Mouse (Mus musculus): Measurements from ENCODE around the gene Ctsa. TPM values are rescaled to one million over a fixed set of nuclear protein-coding genes. Genes with fewer than 3 reads are reported as not detected.
"Not testable (repeated sequence)": the region's sequence is repeated elsewhere in the genome, so short reads cannot be mapped to it uniquely, and the experiment has no call there.

Gene Ctsa
- polyA plus RNA-seq, 1 experiment from 2014 or later: 98.9 TPM

DNA sequence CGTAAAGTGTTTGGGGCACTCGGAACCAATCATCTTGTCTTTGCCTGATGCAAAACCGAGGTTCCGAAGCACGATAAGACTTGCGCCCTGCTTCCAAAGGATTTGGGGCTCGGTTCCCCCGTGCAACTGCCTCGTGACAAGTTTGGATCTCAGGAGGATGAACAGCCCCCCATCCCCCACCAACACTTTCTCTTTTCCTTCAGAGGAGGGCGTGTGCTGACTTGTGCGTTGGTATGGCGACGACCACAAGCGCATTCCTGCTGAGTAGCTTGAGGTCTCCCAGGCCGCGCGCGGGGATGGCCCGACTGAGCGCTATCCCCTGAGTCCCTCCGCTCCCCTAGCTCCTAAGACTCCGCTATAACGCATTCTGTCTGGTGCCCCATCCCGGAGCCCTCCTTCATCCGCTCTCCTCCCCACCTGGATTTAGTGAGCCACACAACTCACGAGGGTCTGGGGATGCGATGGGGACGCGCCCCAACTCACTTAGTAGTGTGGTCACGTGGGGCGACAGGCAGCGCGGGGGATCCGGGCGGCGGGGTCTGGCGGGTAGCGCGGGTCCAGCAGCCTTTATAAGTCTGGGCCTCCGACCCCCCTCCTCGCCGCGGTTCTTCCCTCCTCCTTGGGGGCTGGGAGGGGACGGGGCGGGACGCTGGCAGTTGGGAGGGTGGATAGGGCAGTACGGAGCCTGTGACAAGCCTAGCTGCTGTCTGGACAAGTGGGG lies 24.6 kb downstream of the Ctsa start, which contains the start of gene Pltp:
Gene Pltp, minus strand, starts transcription at position 611 of the 721 bp plus-strand sequence.
- peak within 1 kb of the TSS; percentile 67 for H3K4me2 ChIP-seq (ENCODE audit: low read length)
- H3K36me3 ChIP-seq (ENCODE audit: control insufficient read depth, insufficient read depth): no peaks in the 10 kb centered on the region
- H3K4me3 ChIP-seq (replicated peaks; ENCODE audit: low read length): peak within 1 kb of the TSS; percentile 45
- H3K27me3 ChIP-seq (replicated peaks; ENCODE audit: control insufficient read depth, insufficient read depth, low read length): peaks cover 24% of the 10 kb centered on the region
- no peaks in the 10 kb centered on the region for H3K9me3 ChIP-seq (ENCODE audit: control insufficient read depth, low read length)
- H3K4me1 ChIP-seq (replicated peaks; ENCODE audit: control insufficient read depth, insufficient read depth, low read length): peaks cover 19% of the 10 kb centered on the region
- WGBS: under 1% methylated on average over 44 of the region's 47 CpGs
- no peak within 1 kb of the TSS for H3K27ac ChIP-seq (ENCODE audit: low read length)
- ATAC-seq: peak; percentile 62
- peak within 1 kb of the TSS; percentile 44 for H3K9ac ChIP-seq (replicated peaks; ENCODE audit: low read depth, low read length)

DNA sequence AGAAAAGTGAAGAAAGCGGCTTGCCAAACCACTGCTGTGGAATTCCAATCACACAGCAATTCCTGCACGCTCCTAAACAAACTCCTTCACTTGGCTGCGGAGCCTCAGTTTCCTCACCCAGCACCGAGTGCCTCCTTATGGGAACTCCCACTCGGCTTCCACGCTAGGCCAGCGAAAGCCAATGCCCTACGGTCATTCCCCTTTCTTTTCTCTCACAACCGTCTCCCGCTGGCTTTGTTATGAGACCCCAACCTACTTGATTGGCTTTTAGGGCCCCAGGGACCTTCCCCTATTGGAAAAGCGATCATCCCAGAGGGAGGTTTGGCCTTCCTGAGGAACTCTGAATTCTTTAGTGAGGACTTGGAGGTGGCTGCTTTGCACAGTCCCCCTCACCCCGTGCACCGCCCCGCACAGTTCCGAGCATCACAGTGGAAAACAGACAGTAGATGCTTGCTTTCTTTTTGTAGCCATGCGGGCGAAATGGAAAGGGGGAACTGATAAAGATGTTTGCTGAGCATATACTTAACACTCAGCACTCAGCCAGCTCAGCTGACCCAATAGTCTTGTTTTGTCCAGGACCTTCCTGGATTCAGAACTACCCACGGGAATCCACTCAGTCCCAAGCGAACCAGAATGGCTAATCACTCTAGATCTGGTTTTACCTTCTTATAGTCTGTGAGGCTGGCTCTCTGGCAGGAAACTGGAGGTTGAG lies 25.3 kb downstream of the Ctsa start:
- ATAC-seq: no peak
- no peak overlapping the region for H3K9ac ChIP-seq (replicated peaks; ENCODE audit: low read depth, low read length)
- peak overlapping the region; percentile 67 for H3K4me2 ChIP-seq (ENCODE audit: low read length)
- H3K4me1 ChIP-seq (replicated peaks; ENCODE audit: control insufficient read depth, insufficient read depth, low read length): peaks cover 21% of the 10 kb centered on the region
- H3K27ac ChIP-seq (ENCODE audit: low read length): no peak overlapping the region
- H3K36me3 ChIP-seq (ENCODE audit: control insufficient read depth, insufficient read depth): no peaks in the 10 kb centered on the region
- H3K4me3 ChIP-seq (replicated peaks; ENCODE audit: low read length): peak overlapping the region; percentile 45
- H3K27me3 ChIP-seq (replicated peaks; ENCODE audit: control insufficient read depth, insufficient read depth, low read length): peaks cover 24% of the 10 kb centered on the region
- no peaks in the 10 kb centered on the region for H3K9me3 ChIP-seq (ENCODE audit: control insufficient read depth, low read length)
- WGBS: 3% methylated on average over 19 of the region's 19 CpGs

DNA sequence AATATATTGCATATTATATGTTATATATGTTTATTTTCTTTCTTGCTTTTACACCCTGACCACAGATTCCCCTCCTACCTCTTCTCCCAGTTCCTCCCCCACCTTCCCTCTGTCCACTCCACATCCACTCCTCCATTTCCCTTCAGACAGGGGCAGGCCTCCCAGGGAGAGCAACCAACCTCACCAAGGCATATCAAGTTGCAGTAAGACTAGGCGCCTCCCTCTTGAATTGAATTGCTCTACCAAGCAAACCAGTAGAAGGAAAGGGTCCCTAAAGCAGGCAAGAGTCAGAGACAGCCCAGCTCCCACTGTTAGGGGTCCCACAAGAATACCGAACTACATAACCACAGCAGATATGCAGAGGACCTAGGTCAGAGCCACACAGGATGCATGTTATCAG lies 26.5 kb downstream of the Ctsa start:
- Histone ChIP-seq H3K9me3 (ENCODE audit: control insufficient read depth, low read length) (no peaks in the 10 kb centered on the region), H3K4me2 (ENCODE audit: low read length) (no peak overlapping the region), H3K27me3 (replicated peaks; ENCODE audit: control insufficient read depth, insufficient read depth, low read length) (peaks cover 22% of the 10 kb centered on the region), H3K27ac (ENCODE audit: low read length) (no peak overlapping the region), H3K9ac (replicated peaks; ENCODE audit: low read depth, low read length) (no peak overlapping the region), H3K4me3 (replicated peaks; ENCODE audit: low read length) (no peak overlapping the region), H3K4me1 (replicated peaks; ENCODE audit: control insufficient read depth, insufficient read depth, low read length) (peaks cover 21% of the 10 kb centered on the region), H3K36me3 (ENCODE audit: control insufficient read depth, insufficient read depth) (no peaks in the 10 kb centered on the region)
- 52% methylated on average over 2 of the region's 2 CpGs for WGBS
- ATAC-seq: no peak

DNA sequence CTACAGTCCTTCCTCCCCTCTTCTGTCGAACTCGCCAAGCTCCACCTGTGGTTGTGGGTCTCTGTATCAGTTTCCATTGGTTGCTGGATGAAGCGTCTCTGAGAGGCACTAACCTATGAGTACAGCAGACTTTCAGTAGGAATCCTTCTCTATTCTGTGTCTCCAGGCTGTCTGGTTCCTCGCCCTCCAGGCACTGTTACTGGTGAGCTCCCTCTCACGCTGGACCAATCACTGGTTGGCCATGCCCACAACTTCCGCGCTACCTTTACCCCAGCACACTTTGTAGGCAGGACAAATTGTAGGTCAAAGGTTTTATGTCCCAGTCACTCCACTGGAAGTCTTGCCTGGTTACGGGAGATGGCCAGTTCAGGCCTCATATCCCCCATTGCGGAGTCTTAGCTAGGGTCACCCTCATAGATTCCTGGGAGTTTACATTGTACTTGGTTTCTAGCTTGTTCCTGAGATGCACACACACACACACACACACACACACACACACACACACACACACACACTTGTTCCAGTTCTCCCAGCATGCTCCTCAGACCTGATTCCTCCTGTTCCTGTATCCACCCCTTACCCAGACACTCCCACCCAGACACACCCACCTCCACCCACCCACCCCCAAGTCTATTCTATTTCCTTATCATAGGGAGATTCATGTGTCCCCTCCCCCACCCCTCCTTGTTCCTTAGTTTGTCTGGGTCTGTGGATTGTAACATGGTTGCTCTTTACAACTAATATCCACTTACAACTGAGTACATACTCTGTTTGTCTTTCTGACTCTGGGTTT lies 27.2 kb downstream of the Ctsa start:
- H3K36me3 ChIP-seq (ENCODE audit: control insufficient read depth, insufficient read depth): no peaks in the 10 kb centered on the region
- ATAC-seq: no peak
- 64% methylated on average over 9 of the region's 9 CpGs for WGBS

DNA sequence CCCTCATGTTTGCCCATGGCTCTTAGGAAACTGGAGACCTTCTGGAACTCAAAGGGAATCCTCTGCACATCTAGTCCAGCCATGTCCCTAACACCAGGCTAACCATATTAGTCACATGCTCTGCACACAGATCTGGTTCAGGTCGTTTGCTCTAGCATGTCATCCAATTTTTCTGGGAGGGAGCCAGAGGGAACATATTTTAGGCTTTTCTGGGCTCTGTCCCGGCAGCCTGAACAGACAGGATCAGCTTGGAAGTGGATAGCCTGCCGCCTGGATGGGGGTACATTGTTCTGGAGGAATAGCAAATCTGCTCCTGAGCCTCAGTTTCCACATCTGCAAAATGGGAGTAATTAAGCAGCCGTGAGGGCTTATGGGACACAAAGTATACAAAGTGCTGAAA lies 28.4 kb downstream of the Ctsa start:
- Histone ChIP-seq H3K9ac (replicated peaks; ENCODE audit: low read depth, low read length) (no peak overlapping the region), H3K36me3 (ENCODE audit: control insufficient read depth, insufficient read depth) (no peaks in the 10 kb centered on the region), H3K4me2 (ENCODE audit: low read length) (no peak overlapping the region), H3K4me3 (replicated peaks; ENCODE audit: low read length) (no peak overlapping the region), H3K9me3 (ENCODE audit: control insufficient read depth, low read length) (no peaks in the 10 kb centered on the region), H3K4me1 (replicated peaks; ENCODE audit: control insufficient read depth, insufficient read depth, low read length) (peaks cover 21% of the 10 kb centered on the region), H3K27ac (ENCODE audit: low read length) (no peak overlapping the region), H3K27me3 (replicated peaks; ENCODE audit: control insufficient read depth, insufficient read depth, low read length) (peaks cover 16% of the 10 kb centered on the region)
- ATAC-seq: no peak
- WGBS: 66% methylated on average over 4 of the region's 4 CpGs

More for the DNA sequence above, 27.2 kb downstream of the Ctsa start:
- Histone ChIP-seq H3K27ac (ENCODE audit: low read length) (no peak overlapping the region), H3K9ac (replicated peaks; ENCODE audit: low read depth, low read length) (no peak overlapping the region), H3K4me3 (replicated peaks; ENCODE audit: low read length) (no peak overlapping the region), H3K9me3 (ENCODE audit: control insufficient read depth, low read length) (no peaks in the 10 kb centered on the region), H3K4me1 (replicated peaks; ENCODE audit: control insufficient read depth, insufficient read depth, low read length) (peaks cover 21% of the 10 kb centered on the region), H3K4me2 (ENCODE audit: low read length) (no peak overlapping the region), H3K27me3 (replicated peaks; ENCODE audit: control insufficient read depth, insufficient read depth, low read length) (peaks cover 18% of the 10 kb centered on the region)

DNA sequence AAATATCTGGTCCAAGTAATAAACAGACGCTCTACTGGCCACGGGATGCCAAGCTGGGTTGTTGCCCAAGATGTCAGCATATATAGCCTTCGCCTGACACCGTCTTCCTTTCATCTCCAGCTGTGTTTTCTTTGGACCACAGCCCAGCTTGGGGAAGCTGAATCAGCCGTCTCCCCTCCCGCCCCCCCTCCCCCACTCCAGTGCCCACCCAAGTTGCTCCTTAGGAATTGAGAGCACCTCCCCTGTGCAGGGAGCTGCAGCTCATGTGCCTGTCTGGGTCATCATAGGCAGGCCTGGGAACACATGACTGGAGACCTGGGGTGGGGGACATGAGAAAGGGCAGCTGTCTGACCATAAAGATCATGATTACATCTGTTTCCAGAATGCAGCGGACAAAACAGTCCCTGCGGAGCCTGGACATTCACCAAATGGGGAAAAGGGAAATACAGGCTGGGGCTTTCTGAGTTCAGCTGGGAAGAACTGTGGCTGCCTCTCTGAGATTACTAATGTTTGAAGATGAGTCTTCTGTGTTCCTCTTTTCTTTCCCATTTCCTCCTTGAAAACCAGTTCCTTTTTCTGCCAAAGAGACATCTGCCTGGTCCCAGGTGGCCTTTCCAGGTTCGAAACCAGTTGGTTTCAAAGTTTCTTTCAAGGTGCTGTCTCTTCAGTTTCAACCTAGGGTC lies 29.6 kb downstream of the Ctsa start:
- Histone ChIP-seq H3K9me3 (ENCODE audit: control insufficient read depth, low read length) (peaks cover under 1% of the 10 kb centered on the region; the same call in 1 of the 2 replicates), H3K27me3 (replicated peaks; ENCODE audit: control insufficient read depth, insufficient read depth, low read length) (peaks cover 4% of the 10 kb centered on the region), H3K4me2 (ENCODE audit: low read length) (no peak overlapping the region), H3K4me3 (replicated peaks; ENCODE audit: low read length) (no peak overlapping the region), H3K4me1 (replicated peaks; ENCODE audit: control insufficient read depth, insufficient read depth, low read length) (peaks cover 12% of the 10 kb centered on the region), H3K9ac (replicated peaks; ENCODE audit: low read depth, low read length) (no peak overlapping the region), H3K27ac (ENCODE audit: low read length) (peak overlapping the region; percentile 23; the same call in 1 of the 2 replicates), H3K36me3 (ENCODE audit: control insufficient read depth, insufficient read depth) (no peaks in the 10 kb centered on the region)
- WGBS: 30% methylated on average over 9 of the region's 9 CpGs
- ATAC-seq: peak; percentile 48; the same call in 1 of the 2 replicates

DNA sequence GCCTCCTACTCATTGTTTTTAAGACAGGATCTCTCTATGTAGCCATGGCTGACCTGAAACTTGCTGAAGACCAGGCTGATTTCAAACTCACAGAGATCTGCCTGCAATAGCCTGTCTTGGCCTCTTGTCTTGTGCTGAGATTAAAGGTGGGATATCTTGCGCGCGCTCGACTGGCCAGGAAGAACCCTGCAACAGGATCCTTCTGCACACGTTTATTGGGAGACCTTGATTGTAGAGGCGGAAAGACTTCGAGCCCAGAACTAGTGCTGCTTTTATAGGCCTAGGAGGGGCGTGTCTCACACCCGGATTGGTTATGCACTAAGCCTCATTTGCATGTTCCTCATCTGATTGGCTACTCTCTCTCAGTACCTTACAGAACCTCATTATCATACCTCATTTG lies 30.7 kb downstream of the Ctsa start:
- not testable (repeated sequence) for ATAC-seq; H3K9me3 ChIP-seq (ENCODE audit: control insufficient read depth, low read length); H3K27ac ChIP-seq (ENCODE audit: low read length); H3K4me3 ChIP-seq (replicated peaks; ENCODE audit: low read length); H3K9ac ChIP-seq (replicated peaks; ENCODE audit: low read depth, low read length); H3K27me3 ChIP-seq (replicated peaks; ENCODE audit: control insufficient read depth, insufficient read depth, low read length); H3K4me2 ChIP-seq (ENCODE audit: low read length); H3K36me3 ChIP-seq (ENCODE audit: control insufficient read depth, insufficient read depth); H3K4me1 ChIP-seq (replicated peaks; ENCODE audit: control insufficient read depth, insufficient read depth, low read length)
- WGBS: 89% methylated on average over 7 of the region's 9 CpGs

DNA sequence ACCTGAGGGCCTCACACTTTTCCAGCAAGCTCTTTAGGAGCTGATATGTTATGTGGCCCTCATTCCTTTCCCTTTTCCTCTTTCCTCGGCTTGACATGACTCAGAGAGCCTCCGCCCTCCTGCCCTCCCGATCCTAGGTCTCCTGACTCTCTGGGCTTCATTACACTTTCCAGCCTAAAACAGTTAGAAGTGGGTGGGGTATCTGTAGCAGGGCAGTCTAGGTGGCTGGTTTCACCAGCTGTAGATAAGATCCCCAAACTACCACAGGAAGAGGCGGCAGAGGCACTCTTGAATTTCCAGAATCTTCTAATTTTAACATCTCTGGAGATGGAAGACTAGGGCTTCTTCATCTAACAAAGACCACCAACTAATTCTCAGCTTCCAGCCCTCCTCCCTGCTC lies 31.9 kb downstream of the Ctsa start:
- no peak overlapping the region for H3K4me3 ChIP-seq (replicated peaks; ENCODE audit: low read length)
- no peak for ATAC-seq
- H3K4me2 ChIP-seq (ENCODE audit: low read length): no peak overlapping the region
- WGBS: 86% methylated on average over 4 of the region's 4 CpGs
- H3K9me3 ChIP-seq (ENCODE audit: control insufficient read depth, low read length): peaks cover 5% of the 10 kb centered on the region
- no peaks in the 10 kb centered on the region for H3K27me3 ChIP-seq (replicated peaks; ENCODE audit: control insufficient read depth, insufficient read depth, low read length)
- no peaks in the 10 kb centered on the region for H3K36me3 ChIP-seq (ENCODE audit: control insufficient read depth, insufficient read depth)
- no peak overlapping the region for H3K27ac ChIP-seq (ENCODE audit: low read length)
- no peak overlapping the region for H3K9ac ChIP-seq (replicated peaks; ENCODE audit: low read depth, low read length)
- peaks cover 7% of the 10 kb centered on the region for H3K4me1 ChIP-seq (replicated peaks; ENCODE audit: control insufficient read depth, insufficient read depth, low read length)
